Comparison of ENCODE assay signal across 23 mouse cellular contexts in the genomic region with DNA sequence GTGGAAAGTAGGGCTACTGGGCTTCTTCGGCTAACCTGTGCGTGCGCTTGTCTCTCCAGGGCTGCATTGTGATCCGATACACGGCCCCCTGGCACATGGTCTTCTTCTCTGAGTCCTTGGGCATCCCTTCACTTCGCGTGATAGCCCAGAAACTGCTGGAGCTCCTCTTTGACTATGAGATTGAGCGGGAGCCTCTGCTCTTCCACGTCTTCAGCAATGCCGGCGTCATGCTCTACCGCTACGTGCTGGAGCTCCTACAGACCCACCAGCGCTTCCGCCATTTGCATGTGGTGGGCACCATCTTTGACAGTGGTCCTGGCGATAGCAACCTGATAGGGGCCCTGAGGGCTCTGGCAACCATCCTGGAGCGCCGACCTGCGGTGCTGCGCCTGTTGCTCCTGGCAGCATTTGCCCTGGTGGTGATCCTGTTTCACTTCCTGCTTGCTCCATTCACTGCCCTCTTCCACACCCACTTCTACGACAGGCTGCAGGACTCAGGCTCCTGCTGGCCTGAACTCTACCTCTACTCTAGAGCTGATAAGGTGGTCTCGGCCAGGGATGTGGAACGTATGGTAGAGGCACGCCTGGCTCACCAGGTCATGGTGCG. TPM values are rescaled to one million over a fixed set of nuclear protein-coding genes. Genes with fewer than 3 reads are reported as not detected.
A peak's percentile ranks its signal among the peaks of the same experiment; 100 is the strongest.
DNase-seq lines count a peak whose midpoint lies in the region; ATAC-seq and TF ChIP-seq lines count a peak whose summit lies in the region.
"Had no signal": no experiment of that assay in that cellular context is flagged by ENCODE, and none has a peak within 500 bp of the region (broad histone marks: within the 10 kb centered on the region; RNA-seq: fewer than 3 reads in every experiment).

No protein-coding gene starts in this region.

- no peak overlapping the region for H3K4me2 ChIP-seq in intestine, postnatal 0 days (replicated peaks; ENCODE audit: low read depth)
- H3K4me2 ChIP-seq in intestine, embryonic 15.5 days (replicated peaks), result no peak overlapping the region
- H3K4me2 ChIP-seq: embryonic facial prominence, embryonic 13.5 days; forebrain, embryonic 12.5 days; heart, embryonic 13.5 days; hindbrain, embryonic 15.5 days; limb, embryonic 12.5 days; liver, embryonic 15.5 days; lung, embryonic 14.5 days; midbrain, embryonic 11.5 days had no signal

- WGBS in intestine, postnatal 0 days, result 80% methylated on average over 25 of the region's 25 CpGs
- WGBS in intestine, embryonic 15.5 days, result 83% methylated on average over 25 of the region's 25 CpGs
- 86% methylated on average over 25 of the region's 25 CpGs for WGBS in limb, embryonic 10.5 days

- peaks cover 10% of the 10 kb centered on the region for H3K4me1 ChIP-seq in intestine, postnatal 0 days (replicated peaks; ENCODE audit: control insufficient read depth, insufficient read depth, low read length)
- H3K4me1 ChIP-seq in intestine, embryonic 15.5 days (replicated peaks), result peaks cover 12% of the 10 kb centered on the region
- H3K4me1 ChIP-seq in ES-E14 (ENCODE audit: control insufficient read depth in 2 of 2, insufficient read depth in 2 of 2, low read length in 2 of 2, poor library complexity in 1 of 2), result peaks cover 2 to 19% of the 10 kb centered on the region in 2 experiments; a peak in 2 of 4 replicates
- H3K4me1 ChIP-seq in limb, embryonic 10.5 days, result peaks cover 57% of the 10 kb centered on the region
- H3K4me1 ChIP-seq: heart, embryonic 13.5 days; hindbrain, embryonic 15.5 days; liver, embryonic 15.5 days had no signal

- no peaks in the 10 kb centered on the region for H3K9me3 ChIP-seq in intestine, postnatal 0 days (ENCODE audit: control insufficient read depth)
- no peaks in the 10 kb centered on the region for H3K9me3 ChIP-seq in intestine, embryonic 15.5 days
- no peaks in the 10 kb centered on the region for H3K9me3 ChIP-seq in ES-E14 (ENCODE audit: control insufficient read depth, insufficient read depth, low read depth, low read length)
- H3K9me3 ChIP-seq in limb, embryonic 10.5 days (replicated peaks), result no peaks in the 10 kb centered on the region
- H3K9me3 ChIP-seq: embryonic facial prominence, embryonic 13.5 days; forebrain, embryonic 12.5 days; heart, embryonic 13.5 days; hindbrain, embryonic 10.5 days; hindbrain, embryonic 15.5 days; limb, embryonic 12.5 days; liver, embryonic 15.5 days had no signal

- peaks cover 16% of the 10 kb centered on the region for H3K36me3 ChIP-seq in intestine, postnatal 0 days (ENCODE audit: control insufficient read depth, insufficient read depth)
- peaks cover 11% of the 10 kb centered on the region for H3K36me3 ChIP-seq in intestine, embryonic 15.5 days
- peaks cover 15% of the 10 kb centered on the region for H3K36me3 ChIP-seq in ES-E14 (ENCODE audit: control insufficient read depth, insufficient read depth, low read length, poor library complexity, severe bottlenecking)
- H3K36me3 ChIP-seq in limb, embryonic 10.5 days, result peaks cover 24% of the 10 kb centered on the region

- no peak for DNase-seq in ES-E14 (ENCODE audit: low read depth, low spot score)
- DNase-seq in limb, embryonic 10.5 days (ENCODE audit: low spot score), result no peak
- no peak for DNase-seq in left cerebral cortex, postnatal 14 days (ENCODE audit: low spot score in 2 of 2)
- DNase-seq in cerebellum, adult 8-10 months, result no peak
- DNase-seq in adrenal gland, adult 8-10 months, result no peak

- no peak overlapping the region for H3K9ac ChIP-seq in intestine, postnatal 0 days (ENCODE audit: low read depth, low read length)
- no peak overlapping the region for H3K9ac ChIP-seq in intestine, embryonic 15.5 days
- peak overlapping the region; percentile 49 for H3K9ac ChIP-seq in ES-E14 (ENCODE audit: insufficient read depth, low read depth, low read length, poor library complexity, severe bottlenecking)
- H3K9ac ChIP-seq: embryonic facial prominence, embryonic 13.5 days; forebrain, embryonic 12.5 days; heart, embryonic 13.5 days; hindbrain, embryonic 15.5 days; limb, embryonic 12.5 days; liver, embryonic 15.5 days; lung, embryonic 14.5 days had no signal

- peak; percentile 35 for ATAC-seq in intestine, postnatal 0 days
- no peak for ATAC-seq in intestine, embryonic 15.5 days
- ATAC-seq: midbrain, embryonic 16.5 days had no signal

- in situ Hi-C loops in ES-E14 (cut with MboI; ENCODE audit: low sequenced_read_pairs in 2 of 2, unreplicated experiment in 2 of 2), result no loop called here

- intact Hi-C loops in left cerebral cortex, postnatal 14 days (cut with DNase I), result no loop called here

- TF ChIP-seq CTCF in intestine, postnatal 0 days (IDR thresholded peaks at IDR 0.05; ENCODE audit: low read depth), result no peak

- H3K4me3 ChIP-seq in intestine, postnatal 0 days (ENCODE audit: low read depth, low read length), result no peak overlapping the region
- H3K4me3 ChIP-seq in intestine, embryonic 15.5 days (replicated peaks), result no peak overlapping the region
- H3K4me3 ChIP-seq in ES-E14 (ENCODE audit: insufficient read depth in 1 of 2, low read depth in 1 of 2, low read length in 2 of 2, poor library complexity in 1 of 2, severe bottlenecking in 1 of 2), result peak overlapping the region; percentile 42 to 53
- no peak overlapping the region for H3K4me3 ChIP-seq in limb, embryonic 10.5 days
- H3K4me3 ChIP-seq: embryonic facial prominence, embryonic 13.5 days; erythroblast, embryonic 14.5 days; forebrain, embryonic 12.5 days; heart, embryonic 13.5 days; hindbrain, embryonic 10.5 days; hindbrain, embryonic 15.5 days; limb, embryonic 12.5 days; liver, embryonic 15.5 days had no signal

- no peak overlapping the region for H3K27ac ChIP-seq in intestine, postnatal 0 days (ENCODE audit: low read depth, low read length)
- H3K27ac ChIP-seq in intestine, embryonic 15.5 days, result no peak overlapping the region
- H3K27ac ChIP-seq in ES-E14 (ENCODE audit: insufficient read depth, low read depth, low read length, poor library complexity, severe bottlenecking), result no peak overlapping the region
- peak overlapping the region; percentile 31; the same call in 1 of the 2 replicates for H3K27ac ChIP-seq in limb, embryonic 10.5 days
- H3K27ac ChIP-seq: embryonic facial prominence, embryonic 13.5 days; forebrain, embryonic 12.5 days; heart, embryonic 13.5 days; hindbrain, embryonic 10.5 days; hindbrain, embryonic 15.5 days; kidney, postnatal 0 days; limb, embryonic 12.5 days; liver, embryonic 15.5 days had no signal

- 0 out of 2 replicates have a peak, but pooled peaks cover 3% of the 10 kb centered on the region for H3K27me3 ChIP-seq in intestine, postnatal 0 days (replicated peaks; ENCODE audit: control insufficient read depth, insufficient read depth, low read length)
- no peaks in the 10 kb centered on the region for H3K27me3 ChIP-seq in intestine, embryonic 15.5 days (replicated peaks)
- H3K27me3 ChIP-seq in limb, embryonic 10.5 days (ENCODE audit: low read depth, poor library complexity, severe bottlenecking), result peaks cover 37% of the 10 kb centered on the region
- H3K27me3 ChIP-seq: embryonic facial prominence, embryonic 13.5 days; heart, embryonic 13.5 days; limb, embryonic 12.5 days; liver, embryonic 15.5 days had no signal

TF ChIP-seq in ES-E14, 5 proteins besides CTCF, POLR2A, EP300 and RAD21:
- TF ChIP-seq ZNF384 (IDR thresholded peaks at IDR 0.05; ENCODE audit: low read depth, low read length), result no peak
- no peak for TF ChIP-seq HCFC1 (IDR thresholded peaks at IDR 0.05; ENCODE audit: borderline replicate concordance, insufficient read depth, low read length)
- no peak for TF ChIP-seq MAFK (IDR thresholded peaks at IDR 0.05; ENCODE audit: insufficient read depth, low read depth, low read length)

RNA-seq across cellular contexts. Expression of gene Armh1, which starts 16.0 kb away (rescaled TPM):
- polyA plus RNA-seq in intestine, postnatal 0 days (2015; fragmentation: Nextera tagmentation; extraction: Ambion mirVana), result 0.12 and 0.22 TPM in 2 replicates
- polyA plus RNA-seq in intestine, embryonic 15.5 days (2015; fragmentation: Nextera tagmentation; extraction: Ambion mirVana), result 0.19 and 0.32 TPM in 2 replicates
- 0.18 TPM in 1 of 2 replicates, not detected in the other for total RNA-seq in ES-E14 (2012; rRNA removed)
- polyA plus RNA-seq in limb, embryonic 10.5 days (2016; fragmentation: Nextera tagmentation; extraction: Ambion mirVana), result 0.09 and 0.25 TPM in 2 replicates
- total RNA-seq in left cerebral cortex, postnatal 14 days (2021), result under 1 TPM; 0.24 to 0.59 TPM
- 1 to 10 TPM; 2.6 to 3.7 (median 3.0) TPM for total RNA-seq in adrenal gland, adult 8-10 months (2022)
- total RNA-seq: gastrocnemius, postnatal 36 days; liver, adult 2 months; neutrophil, adult 5-6 weeks had no signal
- polyA plus RNA-seq: erythroblast, embryonic 14.5 days; liver, adult 2 months; neural tube, embryonic 11.5 days had no signal

RNA-seq across cellular contexts. Expression of gene Tmem53, which starts 16.2 kb away (rescaled TPM):
- polyA plus RNA-seq in intestine, postnatal 0 days (2015; fragmentation: Nextera tagmentation; extraction: Ambion mirVana), result 12.8 and 14.0 TPM in 2 replicates
- 9.5 and 11.7 TPM in 2 replicates for polyA plus RNA-seq in intestine, embryonic 15.5 days (2015; fragmentation: Nextera tagmentation; extraction: Ambion mirVana)
- 2.2 and 3.4 TPM in 2 replicates for total RNA-seq in ES-E14 (2012; rRNA removed)
- polyA plus RNA-seq in limb, embryonic 10.5 days (2016; fragmentation: Nextera tagmentation; extraction: Ambion mirVana), result 6.2 and 9.2 TPM in 2 replicates
- total RNA-seq in left cerebral cortex, postnatal 14 days (2021), result 1 to 10 TPM; 2.3 to 3.6 TPM
- total RNA-seq in adrenal gland, adult 8-10 months (2022), result 100 to 1,000 TPM in 1 of 4 experiments, 10 to 100 TPM in 3; 52.4 to 103 (median 74.9) TPM
- total RNA-seq: neutrophil, adult 5-6 weeks had no signal

Comparison
In these comparisons a context has a peak if more than half of its experiments do, and no peak if none do; other contexts are left out.
1. H3K4me3 ChIP-seq: peak in ES-E14 (2 of 2); none in intestine, postnatal 0 days (single experiment), intestine, embryonic 15.5 days (single experiment) and limb, embryonic 10.5 days (single experiment).
2. RNA of gene Tmem53, which starts 16.2 kb away (total RNA-seq): 52.4 to 103 TPM in adrenal gland, adult 8-10 months; 2.3 to 3.6 TPM in left cerebral cortex, postnatal 14 days and 2.2 to 3.4 TPM in ES-E14; every median in the first group is over 10 times any median in the second.